Mouse (Mus musculus) lung, postnatal 0 days (tissue): ENCODE results near the gene Trak2. TPM values are rescaled to one million over a fixed set of nuclear protein-coding genes. Genes with fewer than 3 reads are reported as not detected.

Source experiments
- ATAC-seq: fragments of 200-750 bp; cut with Nextera tagmentation; 2 replicates; pipeline ENCODE4 v1.8.0; 2017; ENCODE audit warnings: moderate library complexity
- DNase-seq: peaks from one replicate; pipeline ENCODE4 v3.0.0-alpha.2; 2016; ENCODE audit warnings: low spot score
- H3K27ac ChIP-seq: fragments of 300-500 bp; sonication (generic); 2 replicates; pipeline ENCODE4 v1.5.1; 2014; ENCODE audit warnings: antibody characterized with exemption, mild to moderate bottlenecking, low read length, mixed read lengths
- H3K27me3 ChIP-seq: fragments of 300-500 bp; sonication (generic); replicated peaks from 2 replicates; pipeline ENCODE4 v1.6.1; 2014; ENCODE audit warnings: low read length, mixed read lengths; ENCODE audit not compliant: insufficient read depth
- H3K36me3 ChIP-seq: fragments of 300-500 bp; sonication (generic); 2 replicates; pipeline ENCODE4 v1.6.1; 2014; ENCODE audit warnings: low read length, mixed read lengths; ENCODE audit not compliant: insufficient read depth
- H3K4me1 ChIP-seq: fragments of 300-500 bp; sonication (generic); 2 replicates; pipeline ENCODE4 v1.6.1; 2014; ENCODE audit warnings: antibody characterized with exemption, low read depth, low read length, mixed read lengths; ENCODE audit not compliant: insufficient read depth
- H3K4me2 ChIP-seq: fragments of 300-500 bp; sonication (generic); replicated peaks from 2 replicates; pipeline ENCODE4 v1.6.1; 2014; ENCODE audit warnings: low read depth, mild to moderate bottlenecking, low read length, moderate library complexity, mixed read lengths
- H3K4me3 ChIP-seq: fragments of 300-500 bp; sonication (generic); 2 replicates; pipeline ENCODE4 v1.5.1; 2014; ENCODE audit warnings: low read depth, low read length
- H3K9ac ChIP-seq: fragments of 300-500 bp; sonication (generic); replicated peaks from 2 replicates; pipeline ENCODE4 v1.6.1; 2014; ENCODE audit warnings: low read depth, mild to moderate bottlenecking
- H3K9me3 ChIP-seq: fragments of 300-500 bp; sonication (generic); 2 replicates; pipeline ENCODE4 v1.6.1; 2016; ENCODE audit warnings: low read length, mixed read lengths
- CTCF ChIP-seq: IDR thresholded peaks from 2 replicates; pipeline ENCODE4 v1.5.1; 2016; ENCODE audit warnings: antibody characterized with exemption, mild to moderate bottlenecking
- EP300 ChIP-seq: IDR thresholded peaks from 2 replicates; pipeline ENCODE4 v1.6.1; 2016; ENCODE audit warnings: antibody characterized with exemption, mild to moderate bottlenecking, control low read depth
- WGBS: fragments of 180-500 bp; shearing (Covaris S2); extraction: QIAGEN DNeasy Blood & Tissue Kit; methylation state at CpG from one replicate; pipeline ENCODE4 v1.1.7; 2014; 5-methylcytosine and 5-hydroxymethylcytosine counted together
- polyA plus RNA-seq: library from polyadenylated mRNA; unstranded; fragments of >200 nt; fragmentation: Nextera tagmentation; extraction: Ambion mirVana; gene quantifications from 2 replicates; pipeline ENCODE4 v1.2.1, GENCODE M21; 2015

Trak2 gene
- polyA plus RNA-seq, result 10.1 and 12.3 TPM in 2 replicates

- Histone ChIP-seq H3K27me3 (no peaks in the 10 kb centered on the region), H3K4me1 (peaks cover 5% of the 10 kb centered on the region; the same call in 1 of the 2 replicates), H3K4me2 (peak within 1 kb of the TSS; percentile 77), H3K27ac (peak within 1 kb of the TSS; percentile 86), H3K9me3 (no peaks in the 10 kb centered on the region), H3K4me3 (peak within 1 kb of the TSS; percentile 78), H3K36me3 (no peaks in the 10 kb centered on the region), H3K9ac (peak within 1 kb of the TSS; percentile 61)
- peak; percentile 98 for DNase-seq
- WGBS, result 3% methylated on average over 64 of the region's 69 CpGs
- TF ChIP-seq CTCF, result no peak; the same call in 1 of the 2 replicates
- TF ChIP-seq EP300, result no peak
- peak; percentile 96 for ATAC-seq
Measured at GRCm38 (mm10) chr1:58973366-58974221, at the start of gene Trak2, which contains the start of gene Stradb. Gene Trak2, minus strand, starts transcription at chr1:58973430. Gene Stradb, plus strand, starts transcription at chr1:58973522.

- H3K4me1 ChIP-seq, result no peaks in the 10 kb centered on the region
- TF ChIP-seq CTCF, result no peak
- no peak for TF ChIP-seq EP300
- DNase-seq, result no peak
Measured at GRCm38 (mm10) chr1:59021556-59021955, 48.3 kb upstream of the Trak2 start.

GRCm38 (mm10) chr1:59009250-59009649 lies 36.0 kb upstream of the Trak2 start:
- H3K27ac ChIP-seq, result no peak overlapping the region
- peak; percentile 76 for DNase-seq
- H3K9me3 ChIP-seq, result no peaks in the 10 kb centered on the region
- peak; percentile 54 for TF ChIP-seq CTCF
- TF ChIP-seq EP300, result no peak
- WGBS, result 29% methylated on average over 4 of the region's 4 CpGs
- H3K4me1 ChIP-seq, result no peaks in the 10 kb centered on the region
- ATAC-seq, result no peak
- H3K4me2 ChIP-seq, result no peak overlapping the region
- H3K4me3 ChIP-seq, result no peak overlapping the region
- no peaks in the 10 kb centered on the region for H3K27me3 ChIP-seq
- no peak overlapping the region for H3K9ac ChIP-seq
- H3K36me3 ChIP-seq, result no peaks in the 10 kb centered on the region

More at GRCm38 (mm10) chr1:59021556-59021955, 48.3 kb upstream of the Trak2 start:
- H3K27me3 ChIP-seq, result no peaks in the 10 kb centered on the region
- H3K27ac ChIP-seq, result no peak overlapping the region
- H3K4me2 ChIP-seq, result no peak overlapping the region
- H3K36me3 ChIP-seq, result no peaks in the 10 kb centered on the region
- no peaks in the 10 kb centered on the region for H3K9me3 ChIP-seq
- 76% methylated on average over 3 of the region's 3 CpGs for WGBS
- H3K9ac ChIP-seq, result no peak overlapping the region
- no peak overlapping the region for H3K4me3 ChIP-seq
- ATAC-seq, result no peak

GRCm38 (mm10) chr1:58995313-58995712 lies 22.1 kb upstream of the Trak2 start:
- TF ChIP-seq EP300, result no peak
- TF ChIP-seq CTCF, result no peak
- H3K9me3 ChIP-seq, result no peaks in the 10 kb centered on the region
- H3K9ac ChIP-seq, result no peak overlapping the region
- DNase-seq (no peak), ATAC-seq (no peak)
- H3K27me3 ChIP-seq, result no peaks in the 10 kb centered on the region
- WGBS, result 86% methylated on average over 5 of the region's 5 CpGs
- H3K4me2 ChIP-seq, result no peak overlapping the region
- H3K4me3 ChIP-seq, result no peak overlapping the region
- H3K36me3 ChIP-seq, result 0 out of 2 replicates have a peak, but pooled peaks cover 4% of the 10 kb centered on the region
- H3K4me1 ChIP-seq, result no peaks in the 10 kb centered on the region
- no peak overlapping the region for H3K27ac ChIP-seq

GRCm38 (mm10) chr1:58993723-58994122 lies 20.5 kb upstream of the Trak2 start:
- H3K27me3 ChIP-seq, result no peaks in the 10 kb centered on the region
- WGBS, result 6% methylated on average over 1 of the region's 1 CpGs
- no peak overlapping the region for H3K27ac ChIP-seq
- no peaks in the 10 kb centered on the region for H3K4me1 ChIP-seq
- ATAC-seq, result no peak
- H3K9me3 ChIP-seq, result no peaks in the 10 kb centered on the region
- H3K36me3 ChIP-seq, result peaks cover 7% of the 10 kb centered on the region; the same call in 1 of the 2 replicates
- TF ChIP-seq EP300 (no peak), CTCF (peak; percentile 44)
- H3K9ac ChIP-seq, result no peak overlapping the region
- DNase-seq, result no peak
- H3K4me2 ChIP-seq, result no peak overlapping the region
- no peak overlapping the region for H3K4me3 ChIP-seq

- WGBS, result 80% methylated on average over 7 of the region's 7 CpGs
- TF ChIP-seq EP300, result no peak
Measured at GRCm38 (mm10) chr1:58993144-58993543, 19.9 kb upstream of the Trak2 start.

More at GRCm38 (mm10) chr1:58993144-58993543, 19.9 kb upstream of the Trak2 start:
- Histone ChIP-seq H3K27me3 (no peaks in the 10 kb centered on the region), H3K9ac (no peak overlapping the region), H3K9me3 (no peaks in the 10 kb centered on the region), H3K4me1 (no peaks in the 10 kb centered on the region), H3K4me2 (no peak overlapping the region), H3K27ac (no peak overlapping the region), H3K36me3 (peaks cover 7% of the 10 kb centered on the region; the same call in 1 of the 2 replicates), H3K4me3 (no peak overlapping the region)
- DNase-seq (no peak), ATAC-seq (no peak)
